Mouse (Mus musculus): ENCODE measurements at regions not wholly inside any gene's neighbourhood (a gene's known extent, or its start where the extent isn't known, plus 50 kb on each side); places are given as distances from the start of the nearest gene placed in this dataset.

DNA sequence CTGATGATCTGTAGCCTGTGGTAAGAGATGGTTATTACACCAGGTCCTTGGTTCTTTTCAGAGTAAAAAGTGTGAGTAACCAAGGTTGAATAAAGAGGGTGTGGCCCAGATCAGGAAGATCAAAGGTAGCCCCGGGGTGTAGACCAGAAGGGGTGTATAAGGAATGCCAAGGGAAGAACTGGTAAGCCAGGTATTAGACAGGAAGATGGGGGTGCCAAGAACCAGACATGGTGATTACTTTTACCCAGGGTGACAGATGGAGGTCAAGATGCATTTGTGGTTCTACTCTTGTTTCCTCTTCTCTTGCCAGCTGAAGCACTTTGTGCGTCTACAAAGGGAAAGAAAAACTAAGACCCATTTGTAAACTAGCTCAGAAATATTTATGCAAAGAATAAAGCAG is 420.3 kb downstream of the Cd109 start:
- TF ChIP-seq CTCF (IDR thresholded peaks at IDR 0.05; ENCODE audit: low read depth), result no peak

DNA sequence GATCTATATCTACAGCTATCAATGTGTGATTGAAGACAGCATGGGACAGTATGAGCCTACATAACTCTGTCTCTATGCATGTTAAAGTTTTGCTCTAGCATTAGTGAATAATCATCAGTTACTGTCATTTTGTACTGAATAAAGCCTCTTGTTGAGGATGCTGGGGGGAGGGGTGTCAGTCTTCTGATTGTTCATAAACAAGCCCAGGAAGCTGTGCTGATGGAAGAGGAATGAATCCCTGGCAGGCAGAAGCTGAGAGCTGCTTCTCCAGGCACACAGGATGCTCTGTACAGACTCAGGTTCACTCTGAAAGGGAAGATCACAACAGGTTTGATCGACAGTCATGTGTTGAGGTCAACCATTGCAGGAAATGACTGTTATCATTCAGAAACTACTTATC is 421.7 kb downstream of the Cd109 start:
- Histone ChIP-seq H3K9ac (ENCODE audit: low read depth, low read length) (no peak overlapping the region), H3K27me3 (replicated peaks; ENCODE audit: control insufficient read depth, insufficient read depth, low read length) (no peaks in the 10 kb centered on the region), H3K9me3 (ENCODE audit: control insufficient read depth) (no peaks in the 10 kb centered on the region), H3K27ac (ENCODE audit: low read depth, low read length) (no peak overlapping the region), H3K36me3 (ENCODE audit: control insufficient read depth, insufficient read depth) (no peaks in the 10 kb centered on the region), H3K4me1 (replicated peaks; ENCODE audit: control insufficient read depth, insufficient read depth, low read length) (no peaks in the 10 kb centered on the region), H3K4me3 (ENCODE audit: low read depth, low read length) (no peak overlapping the region), H3K4me2 (replicated peaks; ENCODE audit: low read depth) (no peak overlapping the region)
- TF ChIP-seq CTCF (IDR thresholded peaks at IDR 0.05; ENCODE audit: low read depth), result no peak
- ATAC-seq, result no peak
- WGBS, result 49% methylated on average over 1 of the region's 1 CpGs

More for the DNA sequence above, 420.3 kb downstream of the Cd109 start:
- Histone ChIP-seq H3K36me3 (ENCODE audit: control insufficient read depth, insufficient read depth) (no peaks in the 10 kb centered on the region), H3K4me1 (replicated peaks; ENCODE audit: control insufficient read depth, insufficient read depth, low read length) (no peaks in the 10 kb centered on the region), H3K9ac (ENCODE audit: low read depth, low read length) (no peak overlapping the region), H3K27ac (ENCODE audit: low read depth, low read length) (no peak overlapping the region), H3K9me3 (ENCODE audit: control insufficient read depth) (no peaks in the 10 kb centered on the region), H3K4me2 (replicated peaks; ENCODE audit: low read depth) (no peak overlapping the region), H3K4me3 (ENCODE audit: low read depth, low read length) (no peak overlapping the region), H3K27me3 (replicated peaks; ENCODE audit: control insufficient read depth, insufficient read depth, low read length) (no peaks in the 10 kb centered on the region)
- 63% methylated on average over 2 of the region's 2 CpGs for WGBS
- no peak for ATAC-seq

DNA sequence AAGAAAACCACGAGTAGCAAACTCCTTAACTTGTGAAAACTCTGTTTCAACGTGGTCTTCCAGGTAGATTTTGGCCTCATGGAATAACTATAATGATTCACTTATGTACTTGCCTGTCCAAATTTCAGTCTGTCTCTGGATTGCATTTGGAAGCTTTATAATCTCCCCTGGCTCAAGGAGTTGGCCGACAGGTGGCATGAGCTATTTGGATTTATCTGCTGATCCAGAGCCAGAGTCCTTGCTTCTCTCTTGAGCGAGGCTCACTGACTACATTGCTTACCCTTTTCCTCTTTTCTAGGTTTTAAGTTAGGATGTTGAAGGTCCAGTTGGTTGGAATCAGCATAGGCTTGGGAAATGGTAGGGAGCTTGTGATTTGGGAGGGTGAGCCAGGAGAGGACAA is 423.6 kb downstream of the Cd109 start:
- H3K9me3 ChIP-seq (ENCODE audit: control insufficient read depth), result no peaks in the 10 kb centered on the region
- H3K4me3 ChIP-seq (ENCODE audit: low read depth, low read length), result no peak overlapping the region
- no peak for TF ChIP-seq CTCF (IDR thresholded peaks at IDR 0.05; ENCODE audit: low read depth)
- no peak overlapping the region for H3K9ac ChIP-seq (ENCODE audit: low read depth, low read length)
- H3K36me3 ChIP-seq (ENCODE audit: control insufficient read depth, insufficient read depth), result no peaks in the 10 kb centered on the region
- no peak overlapping the region for H3K27ac ChIP-seq (ENCODE audit: low read depth, low read length)
- H3K4me2 ChIP-seq (replicated peaks; ENCODE audit: low read depth), result no peak overlapping the region
- H3K4me1 ChIP-seq (replicated peaks; ENCODE audit: control insufficient read depth, insufficient read depth, low read length), result no peaks in the 10 kb centered on the region
- no peak for ATAC-seq
- WGBS, result 80% methylated on average over 4 of the region's 4 CpGs
- no peaks in the 10 kb centered on the region for H3K27me3 ChIP-seq (replicated peaks; ENCODE audit: control insufficient read depth, insufficient read depth, low read length)

DNA sequence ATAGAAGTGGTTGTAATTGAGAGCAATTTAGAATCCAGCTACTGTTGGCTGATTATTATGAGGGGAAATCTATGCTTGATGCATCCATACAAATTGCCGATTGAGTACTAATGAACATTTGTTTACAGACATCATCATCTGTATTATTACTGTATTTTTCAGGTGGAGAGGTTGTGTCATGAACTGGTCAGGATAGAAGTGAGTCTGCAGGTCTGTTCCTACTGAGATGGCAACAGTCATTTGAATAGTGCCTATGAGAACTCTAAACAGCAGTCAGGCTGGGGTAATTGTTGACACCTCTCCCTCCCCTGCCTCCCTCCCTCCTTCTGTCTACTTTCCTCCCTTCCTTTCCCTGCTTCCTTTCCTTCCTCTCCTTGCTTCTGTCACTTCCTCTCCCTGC is 429.0 kb downstream of the Cd109 start:
- no peaks in the 10 kb centered on the region for H3K4me1 ChIP-seq (replicated peaks; ENCODE audit: control insufficient read depth, insufficient read depth, low read length)
- H3K9ac ChIP-seq (ENCODE audit: low read depth, low read length), result no peak overlapping the region
- H3K9me3 ChIP-seq (ENCODE audit: control insufficient read depth), result no peaks in the 10 kb centered on the region
- WGBS, result 88% methylated on average over 1 of the region's 1 CpGs
- no peak overlapping the region for H3K27ac ChIP-seq (ENCODE audit: low read depth, low read length)
- no peak for TF ChIP-seq CTCF (IDR thresholded peaks at IDR 0.05; ENCODE audit: low read depth)
- no peak for ATAC-seq
- no peaks in the 10 kb centered on the region for H3K36me3 ChIP-seq (ENCODE audit: control insufficient read depth, insufficient read depth)
- H3K4me2 ChIP-seq (replicated peaks; ENCODE audit: low read depth), result no peak overlapping the region
- H3K27me3 ChIP-seq (replicated peaks; ENCODE audit: control insufficient read depth, insufficient read depth, low read length), result no peaks in the 10 kb centered on the region
- no peak overlapping the region for H3K4me3 ChIP-seq (ENCODE audit: low read depth, low read length)

DNA sequence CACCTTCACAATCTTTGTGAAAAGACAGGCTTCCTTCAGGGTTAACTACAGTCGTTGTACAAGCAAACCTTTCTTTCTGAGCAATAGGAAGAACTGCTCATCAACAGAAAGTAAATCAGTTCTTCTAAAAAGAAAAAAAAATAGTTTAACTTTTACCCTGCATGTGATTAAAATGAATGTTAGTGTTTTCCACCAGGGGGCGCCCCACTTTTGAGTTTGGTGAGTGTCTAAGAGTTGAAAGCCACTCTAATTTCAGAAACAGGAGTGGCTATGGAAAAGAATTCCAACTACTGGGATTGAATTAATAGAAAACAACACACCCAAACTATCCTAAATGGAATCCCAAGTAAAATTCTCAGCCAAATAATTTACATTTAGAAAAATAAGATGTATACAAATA is 430.0 kb downstream of the Cd109 start:
- Histone ChIP-seq H3K4me1 (replicated peaks; ENCODE audit: control insufficient read depth, insufficient read depth, low read length) (no peaks in the 10 kb centered on the region), H3K4me3 (ENCODE audit: low read depth, low read length) (no peak overlapping the region), H3K4me2 (replicated peaks; ENCODE audit: low read depth) (no peak overlapping the region), H3K9me3 (ENCODE audit: control insufficient read depth) (no peaks in the 10 kb centered on the region), H3K36me3 (ENCODE audit: control insufficient read depth, insufficient read depth) (no peaks in the 10 kb centered on the region), H3K27me3 (replicated peaks; ENCODE audit: control insufficient read depth, insufficient read depth, low read length) (no peaks in the 10 kb centered on the region), H3K27ac (ENCODE audit: low read depth, low read length) (no peak overlapping the region), H3K9ac (ENCODE audit: low read depth, low read length) (no peak overlapping the region)
- ATAC-seq, result no peak
- TF ChIP-seq CTCF (IDR thresholded peaks at IDR 0.05; ENCODE audit: low read depth), result peak; percentile 63
- WGBS, result 9% methylated on average over 2 of the region's 2 CpGs

DNA sequence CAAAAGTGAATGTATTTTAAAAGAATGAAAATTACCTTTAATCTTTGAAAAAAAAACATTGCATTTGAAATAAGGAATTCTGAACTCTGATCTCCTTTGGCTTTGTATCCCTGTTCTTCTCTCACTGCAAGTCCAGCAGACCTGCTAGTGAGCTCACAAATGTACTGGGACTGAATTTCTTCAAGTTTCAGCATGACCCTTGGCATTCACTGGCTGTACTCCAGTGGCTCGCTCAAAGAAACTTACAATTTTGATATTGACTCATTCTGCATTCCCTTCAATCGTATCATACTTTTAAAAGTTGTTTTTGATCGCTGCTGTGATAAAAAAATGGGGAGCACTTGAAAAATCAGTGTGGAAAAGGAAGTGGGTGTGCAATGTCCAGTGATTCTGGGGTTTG is 456.6 kb downstream of the Cd109 start:
- no peaks in the 10 kb centered on the region for H3K36me3 ChIP-seq (ENCODE audit: control insufficient read depth, insufficient read depth)
- H3K9ac ChIP-seq (ENCODE audit: low read depth, low read length), result no peak overlapping the region
- WGBS, result 78% methylated on average over 3 of the region's 3 CpGs
- H3K27ac ChIP-seq (ENCODE audit: low read depth, low read length), result no peak overlapping the region
- no peak for TF ChIP-seq CTCF (IDR thresholded peaks at IDR 0.05; ENCODE audit: low read depth)
- no peak overlapping the region for H3K4me3 ChIP-seq (ENCODE audit: low read depth, low read length)
- no peaks in the 10 kb centered on the region for H3K4me1 ChIP-seq (replicated peaks; ENCODE audit: control insufficient read depth, insufficient read depth, low read length)
- ATAC-seq, result no peak
- H3K4me2 ChIP-seq (replicated peaks; ENCODE audit: low read depth), result no peak overlapping the region
- H3K27me3 ChIP-seq (replicated peaks; ENCODE audit: control insufficient read depth, insufficient read depth, low read length), result no peaks in the 10 kb centered on the region
- H3K9me3 ChIP-seq (ENCODE audit: control insufficient read depth), result no peaks in the 10 kb centered on the region

DNA sequence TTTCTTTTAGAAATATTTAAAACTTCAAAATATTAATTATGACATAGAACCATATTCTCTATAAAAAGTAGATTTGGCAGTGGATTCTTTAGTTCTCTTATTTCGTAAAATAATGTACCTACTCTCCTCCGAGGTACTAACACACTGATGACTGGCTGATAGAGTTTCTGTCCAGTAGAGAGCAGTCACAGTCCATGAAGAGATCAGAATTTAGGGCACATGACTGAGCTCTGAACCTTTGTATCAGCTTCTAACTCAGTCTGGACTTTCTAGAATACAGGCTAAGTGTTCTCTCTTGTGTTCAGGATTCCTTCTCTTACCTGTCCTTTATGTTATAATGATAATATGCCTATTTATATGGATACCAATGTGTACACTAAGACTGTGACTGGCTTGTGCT is 494.3 kb downstream of the Cd109 start:
- no peak overlapping the region for H3K4me3 ChIP-seq (ENCODE audit: low read depth, low read length)
- H3K27me3 ChIP-seq (replicated peaks; ENCODE audit: control insufficient read depth, insufficient read depth, low read length), result no peaks in the 10 kb centered on the region
- H3K9me3 ChIP-seq (ENCODE audit: control insufficient read depth), result no peaks in the 10 kb centered on the region
- H3K36me3 ChIP-seq (ENCODE audit: control insufficient read depth, insufficient read depth), result no peaks in the 10 kb centered on the region
- no peak overlapping the region for H3K4me2 ChIP-seq (replicated peaks; ENCODE audit: low read depth)
- no peaks in the 10 kb centered on the region for H3K4me1 ChIP-seq (replicated peaks; ENCODE audit: control insufficient read depth, insufficient read depth, low read length)
- peak; percentile 80 for TF ChIP-seq CTCF (IDR thresholded peaks at IDR 0.05; ENCODE audit: low read depth)
- peak; percentile 53; the same call in 1 of the 2 replicates for ATAC-seq
- 62% methylated on average over 2 of the region's 2 CpGs for WGBS
- no peak overlapping the region for H3K9ac ChIP-seq (ENCODE audit: low read depth, low read length)
- H3K27ac ChIP-seq (ENCODE audit: low read depth, low read length), result no peak overlapping the region
